Mouse (Mus musculus) neural tube, embryonic 14.5 days (tissue): Measurements from ENCODE around the gene Sarnp. TPM values are rescaled to one million over a fixed set of nuclear protein-coding genes. Genes with fewer than 3 reads are reported as not detected.

Experiments
- ATAC-seq: fragments of 200-750 bp; cut with Nextera tagmentation; 2 replicates; pipeline ENCODE4 v1.8.0; 2017; ENCODE audit warnings: low read depth, mild to moderate bottlenecking, moderate TSS enrichment, moderate library complexity
- H3K27ac ChIP-seq: fragments of 300-500 bp; sonication (generic); 2 replicates; pipeline ENCODE4 v1.5.1; 2014; ENCODE audit warnings: low read depth, mild to moderate bottlenecking, control low read depth, low read length, moderate library complexity, mixed read lengths
- H3K27me3 ChIP-seq: fragments of 300-500 bp; sonication (generic); 2 replicates; pipeline ENCODE4 v1.6.1; 2014; ENCODE audit warnings: low read length; ENCODE audit not compliant: control insufficient read depth, insufficient read depth
- H3K36me3 ChIP-seq: fragments of 300-500 bp; sonication (generic); 2 replicates; pipeline ENCODE4 v1.6.1; 2014; ENCODE audit warnings: low read length, mixed read lengths; ENCODE audit not compliant: control insufficient read depth, insufficient read depth
- H3K4me1 ChIP-seq: fragments of 300-500 bp; sonication (generic); 2 replicates; pipeline ENCODE4 v1.6.1; 2014; ENCODE audit warnings: low read length; ENCODE audit not compliant: control insufficient read depth, insufficient read depth
- H3K4me2 ChIP-seq: fragments of 300-500 bp; sonication (generic); 2 replicates; pipeline ENCODE4 v1.6.1; 2014; ENCODE audit warnings: mild to moderate bottlenecking, low read depth, low read length, control low read depth
- H3K4me3 ChIP-seq: fragments of 300-500 bp; sonication (generic); 2 replicates; pipeline ENCODE4 v1.5.1; 2014; ENCODE audit warnings: low read depth, low read length, control low read depth, mixed read lengths
- H3K9ac ChIP-seq: fragments of 300-500 bp; sonication (generic); replicated peaks from 2 replicates; pipeline ENCODE4 v1.6.1; 2014; ENCODE audit warnings: low read depth, mild to moderate bottlenecking, control low read depth, low read length, mixed read lengths
- H3K9me3 ChIP-seq: fragments of 300-500 bp; sonication (generic); 2 replicates; pipeline ENCODE4 v1.6.1; 2016; ENCODE audit warnings: low read length; ENCODE audit not compliant: control insufficient read depth
- WGBS: fragments of 180-500 bp; shearing (Covaris S2); extraction: QIAGEN DNeasy Blood & Tissue Kit; methylation state at CpG from one replicate; pipeline ENCODE4 v1.1.7; 2014; 5-methylcytosine and 5-hydroxymethylcytosine counted together
- polyA plus RNA-seq: library from polyadenylated mRNA; unstranded; fragments of >200 nt; fragmentation: Nextera tagmentation; extraction: Ambion mirVana; gene quantifications from 2 replicates; pipeline ENCODE4 v1.2.1, GENCODE M21; 2014

Gene Sarnp
- polyA plus RNA-seq, 1 experiment from 2014 or later, result 146 TPM

- no peak for ATAC-seq
- 100% methylated on average over 1 of the region's 1 CpGs for WGBS
Measured at GRCm38 (mm10) chr10:128866518-128866917, 49.4 kb downstream of the Sarnp start.

GRCm38 (mm10) chr10:128870341-128870740, 53.2 kb downstream of the Sarnp start:
- WGBS, result 91% methylated on average over 3 of the region's 3 CpGs

More at GRCm38 (mm10) chr10:128866518-128866917, 49.4 kb downstream of the Sarnp start:
- Histone ChIP-seq H3K9me3 (no peaks in the 10 kb centered on the region), H3K4me3 (no peak overlapping the region), H3K27ac (no peak overlapping the region), H3K36me3 (peaks cover 11% of the 10 kb centered on the region), H3K27me3 (no peaks in the 10 kb centered on the region), H3K9ac (no peak overlapping the region), H3K4me1 (no peaks in the 10 kb centered on the region), H3K4me2 (no peak overlapping the region)

DNA sequence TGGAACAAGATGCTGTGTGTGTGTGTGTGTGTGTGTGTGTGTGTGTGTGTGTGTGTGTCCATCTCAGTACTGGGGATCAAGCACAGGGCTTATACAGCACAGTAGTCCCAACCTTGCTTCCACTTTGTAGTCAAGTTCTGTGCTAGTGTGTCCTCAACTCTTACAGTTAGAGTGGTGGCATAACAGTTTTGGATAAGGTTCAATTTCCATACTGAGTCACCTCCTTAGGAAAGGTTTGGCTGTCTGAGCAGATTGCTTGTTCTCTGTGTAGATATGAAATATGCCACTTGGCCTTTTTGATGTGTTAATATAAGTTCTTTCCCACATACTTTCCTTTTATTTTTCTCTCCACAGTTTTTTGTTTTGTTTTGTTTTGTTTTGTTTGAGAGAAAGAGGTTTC, 61.2 kb downstream of the Sarnp start:
- no peak overlapping the region for H3K9ac ChIP-seq
- H3K27ac ChIP-seq, result no peak overlapping the region
- H3K4me2 ChIP-seq, result no peak overlapping the region
- no peak overlapping the region for H3K4me3 ChIP-seq
- H3K27me3 ChIP-seq, result no peaks in the 10 kb centered on the region
- H3K36me3 ChIP-seq, result peaks cover 12% of the 10 kb centered on the region
- ATAC-seq, result no peak
- no peaks in the 10 kb centered on the region for H3K9me3 ChIP-seq
- no peaks in the 10 kb centered on the region for H3K4me1 ChIP-seq

More at GRCm38 (mm10) chr10:128870341-128870740, 53.2 kb downstream of the Sarnp start:
- no peak overlapping the region for H3K4me2 ChIP-seq
- H3K27ac ChIP-seq, result no peak overlapping the region
- no peak overlapping the region for H3K9ac ChIP-seq
- no peaks in the 10 kb centered on the region for H3K9me3 ChIP-seq
- no peaks in the 10 kb centered on the region for H3K27me3 ChIP-seq
- no peaks in the 10 kb centered on the region for H3K4me1 ChIP-seq
- H3K4me3 ChIP-seq, result no peak overlapping the region
- no peak for ATAC-seq
- H3K36me3 ChIP-seq, result peaks cover 26% of the 10 kb centered on the region

DNA sequence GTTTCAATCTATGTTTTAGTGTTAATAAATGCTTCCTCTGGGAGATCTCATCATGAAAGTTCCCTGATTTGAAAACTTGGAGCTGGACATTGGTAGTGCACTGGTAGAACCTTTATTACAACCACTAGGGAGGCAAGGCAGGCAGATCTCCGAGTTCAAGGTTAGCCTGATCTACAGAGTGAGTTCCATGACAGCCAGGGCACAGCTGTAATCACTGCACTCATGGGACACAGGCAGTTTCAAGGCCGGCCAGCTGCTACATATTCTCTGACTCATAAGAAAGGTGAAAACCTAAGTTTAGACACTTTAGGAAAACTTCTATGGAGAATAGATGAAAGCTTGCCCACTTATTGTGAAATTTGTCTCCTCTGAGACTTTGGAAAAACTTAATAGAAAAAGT, 61.7 kb downstream of the Sarnp start:
- H3K27ac ChIP-seq, result no peak overlapping the region
- H3K4me2 ChIP-seq, result no peak overlapping the region
- no peak for ATAC-seq
- H3K4me1 ChIP-seq, result no peaks in the 10 kb centered on the region
- no peak overlapping the region for H3K4me3 ChIP-seq
- H3K9me3 ChIP-seq, result no peaks in the 10 kb centered on the region
- 72% methylated on average over 2 of the region's 2 CpGs for WGBS
- peaks cover 7% of the 10 kb centered on the region; the same call in 1 of the 2 replicates for H3K36me3 ChIP-seq
- no peak overlapping the region for H3K9ac ChIP-seq
- no peaks in the 10 kb centered on the region for H3K27me3 ChIP-seq

DNA sequence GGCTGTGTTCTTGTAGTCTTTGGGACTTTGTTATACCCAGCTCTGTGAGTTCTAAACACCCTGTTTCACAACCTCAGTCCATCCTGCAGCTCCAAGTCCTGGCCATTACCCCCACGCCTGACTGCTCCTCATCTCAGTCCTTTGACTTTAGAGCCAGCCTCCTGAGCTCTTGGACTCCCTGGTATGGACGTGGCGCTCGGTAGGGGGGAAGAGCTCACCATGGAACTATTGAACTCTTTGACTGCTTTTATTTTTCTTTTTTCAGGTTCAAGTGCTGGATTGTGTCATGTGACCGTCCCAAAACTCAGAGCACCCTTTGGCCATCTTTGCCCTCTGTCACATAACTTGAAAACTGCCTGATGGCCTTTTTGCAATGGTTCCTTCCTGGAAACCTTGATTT, 64.9 kb downstream of the Sarnp start:
- H3K27ac ChIP-seq, result no peak overlapping the region
- no peak overlapping the region for H3K9ac ChIP-seq
- no peaks in the 10 kb centered on the region for H3K9me3 ChIP-seq
- no peaks in the 10 kb centered on the region for H3K4me1 ChIP-seq
- no peak overlapping the region for H3K4me2 ChIP-seq
- H3K27me3 ChIP-seq, result no peaks in the 10 kb centered on the region
- H3K4me3 ChIP-seq, result no peak overlapping the region
- WGBS, result 84% methylated on average over 5 of the region's 5 CpGs
- ATAC-seq, result no peak
- H3K36me3 ChIP-seq, result peaks cover 16% of the 10 kb centered on the region; the same call in 1 of the 2 replicates

DNA sequence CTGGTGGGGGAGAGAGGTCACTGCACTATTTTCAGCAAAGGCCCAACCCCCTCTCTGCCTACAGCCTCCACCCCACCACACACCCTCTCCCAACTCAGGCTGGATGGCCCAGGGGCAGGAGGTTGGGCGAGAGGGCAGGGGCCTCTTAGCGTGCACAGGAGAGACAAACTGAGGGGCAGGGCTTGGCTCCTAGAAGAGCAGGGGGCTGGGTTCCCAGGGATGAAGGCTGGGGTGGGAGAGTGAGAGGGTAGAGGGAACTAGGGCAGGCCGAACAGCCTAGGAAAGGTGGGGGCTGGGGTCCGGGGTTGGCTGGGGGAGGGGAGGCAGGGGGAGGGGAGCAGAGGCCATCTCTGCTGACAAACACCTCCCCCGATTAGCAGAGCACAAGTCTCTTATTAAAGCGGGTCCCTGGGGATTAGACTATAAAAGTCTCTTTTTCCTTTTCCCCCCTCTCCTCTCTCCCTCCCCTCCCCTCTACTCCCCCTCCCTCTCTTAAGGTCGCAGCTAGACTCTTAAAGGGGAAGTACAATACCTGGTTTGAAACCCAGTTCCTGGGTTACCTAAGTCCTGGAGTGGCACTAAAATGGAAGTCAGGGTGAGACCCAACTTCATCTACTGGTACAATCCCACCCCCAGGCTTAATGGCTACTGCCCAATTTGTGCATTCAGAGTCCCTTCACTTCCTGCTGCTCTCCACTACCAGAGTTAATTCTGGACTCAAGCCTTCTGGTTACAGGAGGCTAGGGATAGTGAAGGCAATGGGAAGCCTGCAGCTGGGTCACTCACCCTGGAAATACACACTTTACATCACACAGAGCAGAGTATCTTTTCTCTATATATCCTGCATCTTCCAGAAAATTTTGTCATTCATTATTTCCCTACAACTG, 72.1 kb downstream of the Sarnp start:
- no peaks in the 10 kb centered on the region for H3K9me3 ChIP-seq
- H3K27me3 ChIP-seq, result no peaks in the 10 kb centered on the region
- H3K9ac ChIP-seq, result peak overlapping the region; percentile 49
- 1% methylated on average over 5 of the region's 7 CpGs for WGBS
- peak overlapping the region; percentile 90 for H3K27ac ChIP-seq
- ATAC-seq, result peak; percentile 44
- H3K4me3 ChIP-seq, result peak overlapping the region; percentile 81
- H3K4me1 ChIP-seq, result peaks cover 17% of the 10 kb centered on the region
- peaks cover 20% of the 10 kb centered on the region; the same call in 1 of the 2 replicates for H3K36me3 ChIP-seq
- peak overlapping the region; percentile 71 for H3K4me2 ChIP-seq

DNA sequence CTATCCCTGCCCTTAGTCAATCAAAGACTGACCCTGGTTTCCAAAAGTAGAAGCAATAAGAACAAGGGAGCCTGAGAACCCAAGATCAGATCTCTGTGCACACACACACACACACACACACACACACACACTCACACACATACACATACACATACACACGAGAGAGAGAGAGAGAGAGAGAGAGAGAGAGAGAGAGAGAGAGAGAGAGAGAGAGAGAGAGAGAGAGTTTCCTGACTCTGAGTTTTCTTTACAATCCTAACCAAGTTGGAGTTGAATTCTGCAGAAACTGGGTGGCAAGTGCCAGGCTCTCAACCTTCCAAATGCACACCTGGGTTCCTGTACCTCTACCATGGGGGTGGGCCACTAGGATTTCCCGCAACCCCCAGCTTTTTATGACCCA, 72.7 kb downstream of the Sarnp start:
- Histone ChIP-seq H3K9ac (peak overlapping the region; percentile 80; the same call in 1 of the 2 replicates), H3K9me3 (no peaks in the 10 kb centered on the region), H3K36me3 (peaks cover 17% of the 10 kb centered on the region; the same call in 1 of the 2 replicates), H3K4me2 (peak overlapping the region; percentile 71), H3K27me3 (no peaks in the 10 kb centered on the region), H3K4me3 (peak overlapping the region; percentile 81), H3K27ac (peak overlapping the region; percentile 90), H3K4me1 (peaks cover 17% of the 10 kb centered on the region)
- 0% methylated on average over 1 of the region's 2 CpGs for WGBS
- ATAC-seq, result no peak

- H3K4me3 ChIP-seq, result peak overlapping the region; percentile 81
- peaks cover 11% of the 10 kb centered on the region; the same call in 1 of the 2 replicates for H3K36me3 ChIP-seq
- H3K27me3 ChIP-seq, result no peaks in the 10 kb centered on the region
- peak overlapping the region; percentile 80 for H3K9ac ChIP-seq
- H3K4me2 ChIP-seq, result peak overlapping the region; percentile 71
- no peak for ATAC-seq
- under 1% methylated on average over 40 of the region's 40 CpGs for WGBS
- H3K9me3 ChIP-seq, result no peaks in the 10 kb centered on the region
- H3K27ac ChIP-seq, result peak overlapping the region; percentile 90
- peaks cover 17% of the 10 kb centered on the region for H3K4me1 ChIP-seq
Measured at GRCm38 (mm10) chr10:128890383-128891295, 73.5 kb downstream of the Sarnp start.
